Mouse (Mus musculus) CH12.LX (cell line): ENCODE measurements around the gene Mrpl35. TPM values are rescaled to one million over a fixed set of nuclear protein-coding genes. Genes with fewer than 3 reads are reported as not detected.

Experiments used
- DNase-seq: peaks from one replicate; pipeline ENCODE4 v3.0.0-alpha.2; 2013; ENCODE audit errors: extremely low read depth
- H3K27ac ChIP-seq: 2 replicates; pipeline ENCODE4 v1.5.1; 2012; ENCODE audit warnings: low read depth, mild to moderate bottlenecking, control low read depth, moderate library complexity; ENCODE audit not compliant: insufficient read depth
- H3K27me3 ChIP-seq: replicated peaks from 2 replicates; pipeline ENCODE3; 2012; ENCODE audit warnings: inconsistent platforms
- H3K36me3 ChIP-seq, 2 experiments: replicated peaks in 1 of 2; 2 replicates each; pipeline versions ENCODE3 to v1.6.1; 2012; ENCODE audit warnings: inconsistent platforms in 1 of 2, low read length in 1 of 2, mild to moderate bottlenecking in 1 of 2, mixed read lengths in 1 of 2, moderate library complexity in 1 of 2; ENCODE audit not compliant: control insufficient read depth in 1 of 2, insufficient read depth in 1 of 2
- H3K4me1 ChIP-seq, 2 experiments: 2 replicates each; pipeline ENCODE4 v1.6.1; 2012; ENCODE audit warnings: inconsistent platforms in 1 of 2, moderate library complexity in 1 of 2; ENCODE audit not compliant: insufficient read depth in 2 of 2, control insufficient read depth in 1 of 2
- H3K4me2 ChIP-seq: 2 replicates; pipeline ENCODE4 v1.6.1; 2012; ENCODE audit warnings: low read depth, mild to moderate bottlenecking, control low read depth; ENCODE audit not compliant: poor library complexity, insufficient read depth, severe bottlenecking
- H3K4me3 ChIP-seq, 3 experiments: fragments of 150-350 bp in 1 of 3; sonication (generic) in 1 of 3; replicated peaks in 1 of 3; 2 replicates each; pipeline versions ENCODE3 to v1.5.1; 2011 to 2012; ENCODE audit warnings: low read depth in 2 of 3, low read length in 2 of 3, mild to moderate bottlenecking in 2 of 3, moderate library complexity in 2 of 3, control low read depth in 1 of 3, improper control_type of control experiment in 1 of 3, inconsistent platforms in 1 of 3, mixed read lengths in 1 of 3; ENCODE audit not compliant: poor library complexity in 1 of 3
- H3K79me2 ChIP-seq: replicated peaks from 2 replicates; pipeline ENCODE4 v1.6.1; 2012; ENCODE audit warnings: mild to moderate bottlenecking, moderate library complexity; ENCODE audit not compliant: control insufficient read depth, poor library complexity, insufficient read depth, severe bottlenecking; ENCODE audit errors: extremely low read depth
- H3K9ac ChIP-seq: 2 replicates; pipeline ENCODE4 v1.6.1; 2012; ENCODE audit warnings: low read depth, mild to moderate bottlenecking, control low read depth, moderate library complexity; ENCODE audit not compliant: insufficient read depth
- H3K9me3 ChIP-seq: replicated peaks from 2 replicates; pipeline ENCODE3; 2012; ENCODE audit warnings: low read length, inconsistent platforms, mixed read lengths
- CTCF ChIP-seq, 2 experiments: IDR thresholded peaks in 1 of 2; conservative IDR thresholded peaks in 1 of 2; 2 replicates each; pipeline ENCODE4 v1.5.1; 2011 to 2012; ENCODE audit warnings: low read depth in 2 of 2, low read length in 2 of 2, improper control_type of control experiment in 1 of 2, inconsistent platforms in 1 of 2, mild to moderate bottlenecking in 1 of 2, moderate library complexity in 1 of 2
- E2F4 ChIP-seq: IDR thresholded peaks from 2 replicates; pipeline ENCODE4 v1.6.1; 2011; ENCODE audit warnings: low read depth, low read length, improper control_type of control experiment; ENCODE audit not compliant: insufficient replicate concordance
- ELF1 ChIP-seq: IDR thresholded peaks from 2 replicates; pipeline ENCODE4 v1.6.1; 2014; ENCODE audit warnings: low read depth, mild to moderate bottlenecking, inconsistent platforms, low read length, improper control_type of control experiment
- EP300 ChIP-seq: IDR thresholded peaks from 2 replicates; pipeline ENCODE4 v1.6.1; 2011; ENCODE audit warnings: low read length, improper control_type of control experiment
- JUND ChIP-seq: conservative IDR thresholded peaks from 2 replicates; pipeline ENCODE4 v1.6.1; 2011; ENCODE audit warnings: low read depth, low read length, improper control_type of control experiment
- MAX ChIP-seq: IDR thresholded peaks from 2 replicates; pipeline ENCODE4 v1.6.1; 2011; ENCODE audit warnings: low read length, improper control_type of control experiment
- MAZ ChIP-seq: IDR thresholded peaks from 2 replicates; pipeline ENCODE4 v1.6.1; 2012; ENCODE audit warnings: low read depth, mild to moderate bottlenecking, inconsistent platforms, low read length, improper control_type of control experiment, moderate library complexity
- MEF2A ChIP-seq: IDR thresholded peaks from 2 replicates; pipeline ENCODE4 v1.6.1; 2014; ENCODE audit warnings: low read depth, mild to moderate bottlenecking, inconsistent platforms, low read length, improper control_type of control experiment, borderline replicate concordance
- NRF1 ChIP-seq: IDR thresholded peaks from 2 replicates; pipeline ENCODE4 v1.6.1; 2014; ENCODE audit warnings: low read depth, mild to moderate bottlenecking, inconsistent platforms, low read length, improper control_type of control experiment, moderate library complexity
- POLR2A ChIP-seq: IDR thresholded peaks from 2 replicates; pipeline ENCODE4 v1.6.1; 2011; ENCODE audit warnings: low read depth, mild to moderate bottlenecking, improper control_type of control experiment, low read length
- RAD21 ChIP-seq: IDR thresholded peaks from 2 replicates; pipeline ENCODE4 v1.6.1; 2011; ENCODE audit warnings: low read depth, mild to moderate bottlenecking, low read length, improper control_type of control experiment, moderate library complexity
- RCOR1 ChIP-seq: conservative IDR thresholded peaks from 2 replicates; pipeline ENCODE4 v1.6.1; 2012; ENCODE audit warnings: low read depth, mild to moderate bottlenecking, inconsistent platforms, low read length, improper control_type of control experiment
- SMC3 ChIP-seq: IDR thresholded peaks from 2 replicates; pipeline ENCODE4 v1.6.1; 2011; ENCODE audit warnings: low read depth, low read length, improper control_type of control experiment
- TBP ChIP-seq: conservative IDR thresholded peaks from 2 replicates; pipeline ENCODE4 v1.6.1; 2011; ENCODE audit warnings: low read depth, low read length, improper control_type of control experiment
- TCF12 ChIP-seq: IDR thresholded peaks from 2 replicates; pipeline ENCODE4 v1.6.1; 2014; ENCODE audit warnings: low read depth, mild to moderate bottlenecking, inconsistent platforms, low read length, improper control_type of control experiment
- UBTF ChIP-seq: IDR thresholded peaks from 2 replicates; pipeline ENCODE4 v1.6.1; 2012; ENCODE audit warnings: low read depth, mild to moderate bottlenecking, inconsistent platforms, low read length, improper control_type of control experiment, moderate library complexity
- USF1 ChIP-seq: IDR thresholded peaks from 2 replicates; pipeline ENCODE4 v1.6.1; 2014; ENCODE audit warnings: low read depth, mild to moderate bottlenecking, inconsistent platforms, low read length, improper control_type of control experiment
- USF2 ChIP-seq: conservative IDR thresholded peaks from 2 replicates; pipeline ENCODE4 v1.6.1; 2011; ENCODE audit warnings: low read depth, low read length, improper control_type of control experiment
- ZMIZ1 ChIP-seq: IDR thresholded peaks from 2 replicates; pipeline ENCODE4 v1.6.1; 2012; ENCODE audit warnings: low read depth, mild to moderate bottlenecking, inconsistent platforms, low read length, improper control_type of control experiment
- ZNF384 ChIP-seq: IDR thresholded peaks from 2 replicates; pipeline ENCODE4 v1.6.1; 2012; ENCODE audit warnings: low read depth, low read length, improper control_type of control experiment, inconsistent platforms
- dilution Hi-C: fragments of 300-500 bp; cut with MboI; formaldehyde crosslinking; loops from 2 replicates; pipeline ENCODE4 v1.14.3; 2020; ENCODE audit warnings: low sequenced_read_pairs; ENCODE audit not compliant: extremely low pct_unique_long_range_greater_than_20kb, extremely low pct_ligation_motif_present
- in situ Hi-C: fragments of 300-500 bp; cut with MboI; formaldehyde crosslinking; loops from 3 replicates; pipeline ENCODE4 v1.14.3; 2019; ENCODE audit warnings: low sequenced_read_pairs, low pct_ligation_motif_present, low pct_unique_long_range_greater_than_20kb, mixed read lengths
- polyA plus RNA-seq: library from polyadenylated mRNA; unstranded; fragments of >175 nt; gene quantifications from 2 replicates; pipeline ENCODE4 v1.2.1, GENCODE M21; 2012; ENCODE audit warnings: low read depth; ENCODE audit not compliant: insufficient read length
- total RNA-seq, 2 experiments: library from RNA; depleted of rRNA; stranded (reverse); fragments of 300-350 nt in 1 of 2; fragments of >200 nt in 1 of 2; gene quantifications; 2 replicates each; pipeline ENCODE4 v1.2.3; 2012 to 2014

Mrpl35 gene
- total RNA-seq (2012; rRNA removed), result 35.8 and 36.3 TPM in 2 replicates
- total RNA-seq (2014; rRNA removed), result 54.2 and 70.2 TPM in 2 replicates
- 82.7 and 85.1 TPM in 2 replicates for polyA plus RNA-seq

GRCm38 (mm10) chr6:71826869-71827268 lies at the start of gene Mrpl35:
Mrpl35 (minus strand) TSS chr6:71826969.
- H3K4me3 ChIP-seq, result no peak within 1 kb of the TSS
- H3K9ac ChIP-seq, result no peak within 1 kb of the TSS
- no peak for DNase-seq
- dilution Hi-C loops, result no loop called here
- TF ChIP-seq MAZ, result no peak
- no peak for TF ChIP-seq JUND
- TF ChIP-seq ELF1, result no peak
- no peaks in the 10 kb centered on the region for H3K27me3 ChIP-seq
- H3K9me3 ChIP-seq, result no peaks in the 10 kb centered on the region
- H3K36me3 ChIP-seq, result no peaks in the 10 kb centered on the region
- no peak within 1 kb of the TSS for H3K27ac ChIP-seq
- no peak within 1 kb of the TSS for H3K4me2 ChIP-seq
- H3K79me2 ChIP-seq, result peaks cover 19% of the 10 kb centered on the region
- peaks cover 2 to 19% of the 10 kb centered on the region in 2 experiments; a peak in 3 of 4 replicates for H3K4me1 ChIP-seq
- in situ Hi-C loops, result no loop called here

DNA sequence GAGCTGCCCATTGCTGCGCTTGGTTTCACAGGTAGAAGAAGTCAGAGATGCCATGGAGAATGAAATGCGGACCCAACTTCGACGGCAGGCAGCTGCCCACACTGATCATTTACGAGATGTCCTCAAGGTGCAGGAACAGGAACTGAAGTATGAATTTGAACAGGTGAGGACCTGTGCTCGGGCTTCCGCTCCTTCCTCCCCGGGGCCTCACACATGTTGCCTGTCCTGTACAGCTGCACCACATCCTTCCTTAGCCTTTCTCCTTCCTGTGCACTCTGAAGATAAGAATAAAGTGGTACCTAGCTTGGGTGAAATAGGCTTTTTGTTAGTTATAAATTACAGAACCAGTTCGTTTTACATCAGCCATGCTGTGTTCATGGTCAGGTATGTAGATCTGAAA lies 44.6 kb upstream of the Mrpl35 start:
- no peak overlapping the region for H3K9ac ChIP-seq
- no peak overlapping the region for H3K4me3 ChIP-seq
- no peaks in the 10 kb centered on the region for H3K27me3 ChIP-seq
- H3K9me3 ChIP-seq, result no peaks in the 10 kb centered on the region
- dilution Hi-C loops, result no loop called here
- in situ Hi-C loops, result no loop called here
- H3K4me2 ChIP-seq, result no peak overlapping the region
- no peaks in the 10 kb centered on the region for H3K79me2 ChIP-seq
- no peaks in the 10 kb centered on the region for H3K4me1 ChIP-seq
- H3K36me3 ChIP-seq, result peaks cover 62 to 85% of the 10 kb centered on the region in 2 experiments
- TF ChIP-seq USF2 (no peak), EP300 (no peak), E2F4 (no peak), RAD21 (no peak), RCOR1 (no peak), MEF2A (no peak), SMC3 (no peak), POLR2A (no peak), UBTF (no peak), USF1 (no peak), CTCF (conservative IDR thresholded peaks at IDR 0.05 in 1 of 2, IDR thresholded peaks at IDR 0.05 in 1 of 2; ENCODE audit: low read depth in 2 of 2, low read length in 2 of 2) (no peak), ZMIZ1 (no peak), ZNF384 (no peak), NRF1 (no peak), TBP (no peak), TCF12 (no peak), MAX (no peak)
- TF ChIP-seq, all 38 proteins: peak for 0
- DNase-seq, result no peak
- H3K27ac ChIP-seq, result no peak overlapping the region
